In genomic region chr11:116400560-116400959, GRCm38 (mm10) we compare ENCODE assay signal across 16 mouse cellular contexts. TPM values are rescaled to one million over a fixed set of nuclear protein-coding genes. Genes with fewer than 3 reads are reported as not detected.
DNase-seq lines count a peak whose midpoint lies in the region; ATAC-seq and TF ChIP-seq lines count a peak whose summit lies in the region.
"Had no signal": no experiment of that assay in that cellular context is flagged by ENCODE, and none has a peak within 500 bp of the region (broad histone marks: within the 10 kb centered on the region; RNA-seq: fewer than 3 reads in every experiment).

No protein-coding gene starts in this region.

- TF ChIP-seq CTCF in liver, adult 2 months (IDR thresholded peaks at IDR 0.05; ENCODE audit: low read depth, low read length) = no peak
- no peak for TF ChIP-seq CTCF in CH12.LX (conservative IDR thresholded peaks at IDR 0.05 in 1 of 2, IDR thresholded peaks at IDR 0.05 in 1 of 2; ENCODE audit: low read depth in 2 of 2, low read length in 2 of 2)
- no peak for TF ChIP-seq CTCF in kidney, postnatal 0 days (IDR thresholded peaks at IDR 0.05; ENCODE audit: low read depth)

- H3K9me3 ChIP-seq in heart, embryonic 13.5 days = no peaks in the 10 kb centered on the region
- no peaks in the 10 kb centered on the region for H3K9me3 ChIP-seq in liver, embryonic 12.5 days (replicated peaks)
- peaks cover 13% of the 10 kb centered on the region for H3K9me3 ChIP-seq in CH12.LX (replicated peaks; ENCODE audit: low read length)
- H3K9me3 ChIP-seq in kidney, postnatal 0 days (replicated peaks; ENCODE audit: low read length) = no peaks in the 10 kb centered on the region
- H3K9me3 ChIP-seq: forebrain, embryonic 15.5 days; midbrain, embryonic 15.5 days had no signal

- H3K9ac ChIP-seq in heart, embryonic 13.5 days = no peak overlapping the region
- H3K9ac ChIP-seq in liver, adult 2 months (ENCODE audit: low read depth, low read length) = no peak overlapping the region
- no peak overlapping the region for H3K9ac ChIP-seq in liver, embryonic 12.5 days
- H3K9ac ChIP-seq in CH12.LX (ENCODE audit: insufficient read depth, low read depth) = 0 out of 2 replicates have a peak overlapping the region, but pooled peaks have one; percentile 1
- no peak overlapping the region for H3K9ac ChIP-seq in kidney, postnatal 0 days (ENCODE audit: low read depth, low read length)
- H3K9ac ChIP-seq: forebrain, embryonic 15.5 days; midbrain, embryonic 15.5 days had no signal

- no peak overlapping the region for H3K4me2 ChIP-seq in heart, embryonic 13.5 days
- H3K4me2 ChIP-seq in liver, embryonic 12.5 days = no peak overlapping the region
- H3K4me2 ChIP-seq in CH12.LX (ENCODE audit: insufficient read depth, low read depth, poor library complexity, severe bottlenecking) = no peak overlapping the region
- no peak overlapping the region for H3K4me2 ChIP-seq in kidney, postnatal 0 days (ENCODE audit: low read length)
- H3K4me2 ChIP-seq: forebrain, embryonic 15.5 days; midbrain, embryonic 15.5 days had no signal

- TF ChIP-seq RAD21 in CH12.LX (IDR thresholded peaks at IDR 0.05; ENCODE audit: low read depth, low read length) = no peak

- H3K27me3 ChIP-seq in heart, embryonic 13.5 days (replicated peaks) = no peaks in the 10 kb centered on the region
- H3K27me3 ChIP-seq in liver, adult 2 months (ENCODE audit: control insufficient read depth, insufficient read depth, low read length) = no peaks in the 10 kb centered on the region
- H3K27me3 ChIP-seq in liver, embryonic 12.5 days (replicated peaks) = no peaks in the 10 kb centered on the region
- no peaks in the 10 kb centered on the region for H3K27me3 ChIP-seq in CH12.LX (replicated peaks)
- no peaks in the 10 kb centered on the region for H3K27me3 ChIP-seq in kidney, postnatal 0 days (ENCODE audit: insufficient read depth, low read length)
- H3K27me3 ChIP-seq: forebrain, embryonic 15.5 days; midbrain, embryonic 15.5 days; Patski had no signal

- peaks cover 20% of the 10 kb centered on the region for H3K36me3 ChIP-seq in heart, embryonic 13.5 days
- no peaks in the 10 kb centered on the region for H3K36me3 ChIP-seq in liver, adult 2 months (ENCODE audit: control insufficient read depth, insufficient read depth, low read length)
- peaks cover 9% of the 10 kb centered on the region for H3K36me3 ChIP-seq in liver, embryonic 12.5 days
- H3K36me3 ChIP-seq in CH12.LX (replicated peaks in 1 of 2; ENCODE audit: control insufficient read depth in 1 of 2, insufficient read depth in 1 of 2, low read length in 1 of 2) = peaks cover 35 to 38% of the 10 kb centered on the region in 2 experiments
- 0 out of 2 replicates have a peak, but pooled peaks cover 3% of the 10 kb centered on the region for H3K36me3 ChIP-seq in kidney, postnatal 0 days (ENCODE audit: insufficient read depth, low read length)

- no peak overlapping the region for H3K4me3 ChIP-seq in heart, embryonic 13.5 days
- no peak overlapping the region for H3K4me3 ChIP-seq in liver, adult 2 months (ENCODE audit: insufficient read depth, low read depth, low read length)
- H3K4me3 ChIP-seq in liver, embryonic 12.5 days = no peak overlapping the region
- no peak overlapping the region for H3K4me3 ChIP-seq in CH12.LX (replicated peaks in 1 of 3; ENCODE audit: low read depth in 2 of 3, low read length in 2 of 3, poor library complexity in 1 of 3)
- H3K4me3 ChIP-seq in kidney, postnatal 0 days (replicated peaks; ENCODE audit: low read depth, low read length) = no peak overlapping the region
- H3K4me3 ChIP-seq: forebrain, embryonic 15.5 days; heart, adult 2 months; midbrain, embryonic 15.5 days had no signal

- peaks cover 11% of the 10 kb centered on the region for H3K4me1 ChIP-seq in heart, embryonic 13.5 days
- no peaks in the 10 kb centered on the region; the same call in 1 of the 2 replicates for H3K4me1 ChIP-seq in liver, adult 2 months (ENCODE audit: control insufficient read depth, insufficient read depth, low read length)
- peaks cover 14% of the 10 kb centered on the region for H3K4me1 ChIP-seq in liver, embryonic 12.5 days
- H3K4me1 ChIP-seq in CH12.LX (ENCODE audit: control insufficient read depth in 1 of 2, insufficient read depth in 2 of 2) = peaks cover 31 to 65% of the 10 kb centered on the region in 2 experiments
- no peaks in the 10 kb centered on the region for H3K4me1 ChIP-seq in kidney, postnatal 0 days (replicated peaks; ENCODE audit: insufficient read depth, low read length)
- H3K4me1 ChIP-seq: forebrain, embryonic 15.5 days had no signal

- no peak for DNase-seq in heart, postnatal 10 days
- no peak for DNase-seq in liver, adult 2 months (ENCODE audit: extremely low read depth, low read depth, low spot score)
- no peak for DNase-seq in CH12.LX (ENCODE audit: extremely low read depth)
- DNase-seq in kidney, postnatal 0 days (ENCODE audit: low spot score) = peak; percentile 47
- no peak for DNase-seq in cerebellum, postnatal 10 days
- no peak for DNase-seq in ovary, postnatal 14 days (ENCODE audit: low spot score)
- DNase-seq: adrenal gland, adult 8-10 months; heart, adult 2 months; layer of hippocampus, adult 9-11 months; left cerebral cortex, postnatal 4 days had no signal

- ATAC-seq in heart, embryonic 13.5 days (ENCODE audit: extremely low read depth, insufficient number of reproducible peaks, low FRiP score, low TSS enrichment) = no peak
- no peak for ATAC-seq in liver, embryonic 12.5 days
- no peak for ATAC-seq in kidney, postnatal 0 days (replicated peaks; ENCODE audit: low FRiP score, low read depth)
- ATAC-seq: forebrain, embryonic 15.5 days; lung, postnatal 0 days; midbrain, embryonic 15.5 days; Patski had no signal

- no peak for TF ChIP-seq EP300 in CH12.LX (IDR thresholded peaks at IDR 0.05; ENCODE audit: low read length)

- in situ Hi-C loops in CH12.LX (cut with MboI; ENCODE audit: low pct_ligation_motif_present, low pct_unique_long_range_greater_than_20kb, low sequenced_read_pairs) = loop anchor here (5.0 to 25.0 kb wide), 2 partner anchors 42 to 763 kb away; partner anchors contain the start of gene Slc25a19

- WGBS in heart, embryonic 13.5 days = 6% methylated on average over 4 of the region's 4 CpGs
- 57% methylated on average over 4 of the region's 4 CpGs for WGBS in liver, adult 2 months
- 5% methylated on average over 4 of the region's 4 CpGs for WGBS in liver, embryonic 12.5 days (ENCODE audit: insufficient replicate concordance)
- 42% methylated on average over 4 of the region's 4 CpGs for WGBS in kidney, postnatal 0 days

- peak overlapping the region; percentile 65 for H3K27ac ChIP-seq in heart, embryonic 13.5 days (replicated peaks)
- H3K27ac ChIP-seq in liver, adult 2 months (replicated peaks; ENCODE audit: insufficient read depth, low read depth, low read length) = 0 out of 2 replicates have a peak overlapping the region, but pooled peaks have one; percentile 7
- no peak overlapping the region for H3K27ac ChIP-seq in liver, embryonic 12.5 days
- H3K27ac ChIP-seq in CH12.LX (ENCODE audit: insufficient read depth, low read depth) = peak overlapping the region; percentile 53
- H3K27ac ChIP-seq in kidney, postnatal 0 days = peak overlapping the region; percentile 56
- H3K27ac ChIP-seq: forebrain, embryonic 15.5 days; heart, adult 2 months; midbrain, embryonic 15.5 days had no signal

- intact Hi-C loops in heart, postnatal 10 days (cut with DNase I) = no loop called here

- no peaks in the 10 kb centered on the region for H3K79me2 ChIP-seq in liver, adult 2 months (ENCODE audit: control insufficient read depth, insufficient read depth, low read length)
- H3K79me2 ChIP-seq in CH12.LX (replicated peaks; ENCODE audit: control insufficient read depth, extremely low read depth, insufficient read depth, poor library complexity, severe bottlenecking) = peaks cover 17% of the 10 kb centered on the region

- no peak for TF ChIP-seq POLR2A in liver, adult 2 months (IDR thresholded peaks at IDR 0.05; ENCODE audit: extremely low read depth, insufficient read depth, low read length)
- no peak for TF ChIP-seq POLR2A in CH12.LX (IDR thresholded peaks at IDR 0.05; ENCODE audit: low read depth, low read length)

- dilution Hi-C loops in CH12.LX (cut with MboI; ENCODE audit: extremely low pct_ligation_motif_present, extremely low pct_unique_long_range_greater_than_20kb, low sequenced_read_pairs) = no loop called here

TF ChIP-seq in CH12.LX, 34 proteins besides CTCF, POLR2A, EP300 and RAD21:
- TF ChIP-seq HCFC1 (IDR thresholded peaks at IDR 0.05; ENCODE audit: low read depth, low read length) = no peak
- no peak for TF ChIP-seq JUND (conservative IDR thresholded peaks at IDR 0.05; ENCODE audit: low read depth, low read length)
- TF ChIP-seq PAX5 (IDR thresholded peaks at IDR 0.05; ENCODE audit: low read length) = no peak
- TF ChIP-seq SMC3 (IDR thresholded peaks at IDR 0.05; ENCODE audit: low read depth, low read length) = no peak
- no peak for TF ChIP-seq TBP (conservative IDR thresholded peaks at IDR 0.05; ENCODE audit: low read depth, low read length)
- TF ChIP-seq ETS1 (conservative IDR thresholded peaks at IDR 0.05; ENCODE audit: low read depth, low read length) = no peak
- TF ChIP-seq CHD1 (IDR thresholded peaks at IDR 0.05; ENCODE audit: low read depth, low read length) = no peak
- TF ChIP-seq KAT2A (IDR thresholded peaks at IDR 0.05; ENCODE audit: insufficient replicate concordance, low read length) = no peak
- TF ChIP-seq MAFK (IDR thresholded peaks at IDR 0.05; ENCODE audit: insufficient replicate concordance, low read length) = no peak
- TF ChIP-seq CHD2 (IDR thresholded peaks at IDR 0.05; ENCODE audit: low read length) = no peak

RNA-seq across cellular contexts. Expression of gene Rnf157, which starts 12.3 kb away (rescaled TPM):
- polyA plus RNA-seq in heart, embryonic 13.5 days (2015; fragmentation: Nextera tagmentation; extraction: Ambion mirVana) = 4.0 and 6.1 TPM in 2 replicates
- 10 to 100 TPM; 10.0 TPM for total RNA-seq in heart, postnatal 10 days (2021)
- 1.0 and 1.3 TPM in 2 replicates for total RNA-seq in liver, adult 2 months (2014; rRNA removed)
- 0.75 and 0.87 TPM in 2 replicates for polyA plus RNA-seq in liver, adult 2 months (2012; rRNA removed)
- polyA plus RNA-seq in liver, embryonic 12.5 days (2016; fragmentation: Nextera tagmentation; extraction: Ambion mirVana) = 2.9 and 4.3 TPM in 2 replicates
- total RNA-seq in CH12.LX (2012; rRNA removed) = 17.2 and 39.3 TPM in 2 replicates
- total RNA-seq in CH12.LX (2014; rRNA removed) = 7.2 and 8.7 TPM in 2 replicates
- 8.7 and 10.9 TPM in 2 replicates for polyA plus RNA-seq in CH12.LX (2012; ENCODE audit: insufficient read length, low read depth)
- 7.4 and 8.1 TPM in 2 replicates for polyA plus RNA-seq in kidney, postnatal 0 days (2015; fragmentation: Nextera tagmentation; extraction: Ambion mirVana)

RNA-seq across cellular contexts. Expression of gene Ubald2, which starts 33.3 kb away (rescaled TPM):
- 31.0 and 32.3 TPM in 2 replicates for polyA plus RNA-seq in heart, embryonic 13.5 days (2015; fragmentation: Nextera tagmentation; extraction: Ambion mirVana)
- total RNA-seq in heart, postnatal 10 days (2021) = 10 to 100 TPM; 47.2 to 49.4 TPM
- 16.1 and 16.6 TPM in 2 replicates for total RNA-seq in liver, adult 2 months (2014; rRNA removed)
- polyA plus RNA-seq in liver, adult 2 months (2012; rRNA removed) = 45.7 and 72.0 TPM in 2 replicates
- 32.3 and 32.6 TPM in 2 replicates for polyA plus RNA-seq in liver, embryonic 12.5 days (2016; fragmentation: Nextera tagmentation; extraction: Ambion mirVana)
- total RNA-seq in CH12.LX (2012; rRNA removed) (321 and 436 TPM in 2 replicates), CH12.LX (2014; rRNA removed) (291 and 336 TPM in 2 replicates)
- polyA plus RNA-seq in CH12.LX (2012; ENCODE audit: insufficient read length, low read depth) = 222 and 228 TPM in 2 replicates
- 53.5 and 53.6 TPM in 2 replicates for polyA plus RNA-seq in kidney, postnatal 0 days (2015; fragmentation: Nextera tagmentation; extraction: Ambion mirVana)
